Mouse (Mus musculus) duodenum, adult 2 months (tissue): Measurements from ENCODE around the gene Mcrip1. TPM values are rescaled to one million over a fixed set of nuclear protein-coding genes. Genes with fewer than 3 reads are reported as not detected.

Source experiments
- polyA plus RNA-seq: library from polyadenylated mRNA; depleted of rRNA; stranded (reverse); fragments of >200 nt; gene quantifications from 2 replicates; pipeline ENCODE4 v1.2.3, GENCODE M21; 2012; ENCODE audit warnings: low replicate concordance; rRNA removed

Mcrip1 gene
- polyA plus RNA-seq, result 28.4 and 38.6 TPM in 2 replicates

DNA sequence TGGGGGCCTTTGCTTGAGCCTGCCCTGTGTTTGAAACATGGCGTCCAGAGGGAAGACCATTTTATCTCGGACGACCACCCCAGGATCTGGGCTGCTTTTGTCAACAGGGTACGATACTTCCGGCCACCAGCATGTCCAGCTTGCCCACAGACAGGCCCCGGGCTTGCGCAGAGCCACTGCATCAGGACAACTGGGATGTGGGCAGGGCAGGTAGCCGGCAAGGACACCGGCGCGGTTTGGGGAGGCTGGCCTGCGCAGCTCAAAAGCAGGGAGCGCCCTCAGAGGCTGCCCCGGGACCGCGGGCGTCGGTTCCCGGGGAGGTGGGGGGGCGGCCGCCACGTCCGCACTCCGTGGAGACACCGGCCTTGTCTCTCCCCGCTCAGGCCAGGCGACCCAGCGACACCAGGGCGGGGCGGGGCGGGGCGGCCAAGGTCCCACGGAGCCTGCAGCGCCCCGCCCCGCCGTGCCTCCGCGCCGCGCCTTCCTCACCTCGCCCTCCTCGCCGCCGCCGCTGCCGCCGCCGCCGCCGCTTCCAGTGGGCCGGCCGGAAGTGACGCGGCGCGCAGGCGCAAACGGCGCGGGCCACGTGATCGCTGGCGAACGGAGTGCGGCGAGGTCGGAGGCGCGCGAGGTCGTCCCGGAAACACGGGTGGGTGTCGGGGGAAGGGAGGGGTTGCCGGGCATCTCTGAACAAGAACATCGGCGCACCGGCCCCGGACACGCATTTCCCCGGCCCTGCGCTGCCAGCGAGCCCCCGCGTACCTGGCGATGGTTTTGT, at the start of gene Mcrip1:
TSS of gene Mcrip1 (minus strand) at position 560 of the 778 bp plus-strand sequence.

DNA sequence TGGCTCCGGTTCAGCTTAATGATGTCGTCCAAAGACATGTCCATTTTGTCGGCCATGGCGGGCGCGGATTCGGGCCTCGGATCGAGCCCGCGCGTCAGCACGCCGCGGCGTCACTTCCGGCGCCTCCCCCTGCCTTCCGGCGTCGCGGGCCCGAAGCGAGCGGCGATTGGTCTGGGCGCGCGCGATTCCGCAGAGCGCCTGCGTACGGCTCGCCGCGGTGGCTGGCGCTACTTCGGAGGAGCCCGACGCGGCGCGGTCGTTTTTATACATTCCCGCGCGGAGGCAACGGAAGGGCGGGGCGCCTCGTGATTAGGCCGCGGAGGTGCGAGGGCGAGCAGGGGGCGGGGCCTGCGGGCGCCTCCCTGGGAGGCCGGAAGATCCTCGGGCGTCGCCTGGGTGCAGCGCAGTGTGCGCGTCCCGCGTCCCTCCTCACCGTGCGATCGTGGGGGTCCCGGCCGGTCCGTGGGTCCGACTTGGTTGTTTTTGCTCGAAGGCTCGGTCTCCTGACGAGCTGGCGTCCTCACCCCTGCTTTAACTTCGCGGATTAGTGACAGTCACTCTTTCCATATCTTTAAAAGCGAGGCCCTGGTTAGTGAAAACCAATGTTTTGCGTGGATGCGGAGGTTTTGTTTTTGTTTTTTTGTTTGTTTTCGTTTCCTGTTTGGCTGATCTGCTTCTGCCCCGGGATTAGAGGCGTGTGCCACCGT, 48.9 kb upstream of the Mcrip1 start, which contains the start of the genes Alyref and Anapc11:
TSS of gene Alyref (minus strand) at position 83 of the 707 bp plus-strand sequence.
TSS of gene Anapc11 (plus strand) at position 139 of the 707 bp plus-strand sequence.

GRCm38 (mm10) chr11:120581490-120582267, 32.2 kb upstream of the Mcrip1 start, which contains the start of gene Arhgdia:
TSS of gene Arhgdia (minus strand) at chr11:120581624.

DNA sequence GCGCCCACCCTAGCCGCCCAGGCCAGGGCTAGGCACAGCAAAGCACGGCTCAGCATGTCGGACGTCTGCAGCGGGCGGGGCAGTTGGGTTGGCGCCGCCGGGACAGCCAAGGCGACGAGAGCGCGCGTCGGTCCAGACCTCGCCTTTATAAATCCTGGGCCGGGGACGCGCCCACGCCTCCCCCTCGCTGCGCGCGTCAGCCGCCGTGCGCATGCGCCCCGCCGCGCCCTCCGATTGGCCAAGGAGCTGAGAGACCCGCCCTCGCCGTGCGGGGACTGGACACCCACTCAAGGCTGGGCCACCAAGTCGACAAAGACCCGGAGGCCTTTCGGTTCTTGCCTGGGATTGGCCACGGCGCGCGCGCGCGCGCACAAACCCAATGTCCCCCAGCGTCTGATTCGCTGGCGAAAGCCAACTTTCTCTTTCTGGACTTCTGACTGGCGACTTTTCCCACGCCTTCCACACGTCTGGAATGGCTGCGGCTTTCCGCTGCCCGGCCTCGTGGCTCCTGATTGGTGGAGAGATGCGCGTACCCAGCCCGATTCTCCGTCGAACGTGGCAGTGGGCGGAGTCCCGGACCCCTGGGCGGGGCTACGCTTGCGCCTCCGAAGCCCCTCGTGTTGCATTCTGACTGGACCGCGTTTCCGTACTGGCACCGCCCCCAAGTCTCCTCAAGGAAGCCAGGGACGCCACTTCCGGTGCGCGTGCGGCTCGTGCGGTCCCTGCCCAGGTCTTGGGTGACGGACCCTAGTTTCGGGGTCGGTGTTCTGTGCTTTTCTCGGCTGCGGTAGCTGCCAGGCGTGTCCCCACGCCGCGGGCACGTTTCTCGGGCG, 23.4 kb upstream of the Mcrip1 start, which contains the start of gene P4hb:
TSS of gene P4hb (minus strand) at position 502 of the 833 bp plus-strand sequence.

GRCm38 (mm10) chr11:120550810-120551440, 1.4 kb upstream of the Mcrip1 start, which contains the start of gene Ppp1r27:
TSS of gene Ppp1r27 (minus strand) at chr11:120551132.

DNA sequence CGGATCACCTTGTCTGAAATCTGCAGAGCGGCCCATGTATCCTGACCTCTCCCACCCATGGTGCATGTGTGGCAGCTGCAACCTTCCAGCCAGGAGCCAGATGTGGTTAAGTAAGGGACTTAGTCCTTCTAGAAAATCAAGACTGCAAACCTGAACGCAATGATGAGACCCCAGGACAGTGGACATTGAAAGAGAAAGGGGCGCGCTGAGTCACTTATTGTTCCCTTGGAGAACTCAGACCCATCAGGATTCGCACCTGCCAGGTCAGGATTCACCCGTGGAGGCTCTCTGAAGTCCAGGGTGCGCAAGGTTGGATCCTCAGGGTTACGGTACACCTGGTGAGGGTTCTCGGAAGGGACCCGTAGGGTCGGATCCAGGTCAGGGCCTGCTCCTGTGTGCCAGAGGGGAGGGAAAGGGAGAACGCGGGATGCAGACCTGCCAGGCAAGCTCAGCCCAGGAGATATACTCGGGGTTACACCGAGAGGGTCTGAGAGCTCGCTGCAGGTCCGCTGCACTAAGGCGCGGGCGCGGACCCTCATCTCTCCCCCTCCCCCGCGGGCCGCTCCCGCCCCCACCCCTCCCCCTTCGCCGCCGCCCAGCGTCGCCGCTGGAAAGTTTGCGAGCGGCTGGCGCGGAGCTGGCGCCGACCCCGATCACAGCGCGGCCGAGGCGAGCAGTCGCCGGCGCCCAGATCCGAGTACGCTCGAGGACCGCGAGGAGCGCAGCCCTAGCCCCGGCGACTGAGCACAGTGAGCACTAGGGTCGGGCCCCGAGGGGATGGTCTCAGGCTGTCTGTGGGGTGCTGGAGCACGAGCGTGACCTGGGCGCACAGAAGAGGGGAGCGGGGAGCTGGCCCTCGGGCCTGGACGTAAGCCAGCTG, 19.2 kb downstream of the Mcrip1 start, which contains the start of gene Gcgr:
TSS of gene Gcgr (plus strand) at position 615 of the 880 bp plus-strand sequence.

Other genes starting within 250 kb of the Mcrip1 start
- gene Actg1, start 201.2 kb downstream of the Mcrip1 start, polyA plus RNA-seq, result 797 and 1,378 TPM in 2 replicates
- 0.12 TPM in 1 of 2 replicates, not detected in the other for gene Fscn2, start 188.2 kb downstream of the Mcrip1 start, polyA plus RNA-seq
- gene Faap100, start 171.0 kb downstream of the Mcrip1 start, polyA plus RNA-seq, result 49.3 and 67.2 TPM in 2 replicates
- 48.8 and 65.0 TPM in 2 replicates for gene Nploc4, start 112.0 kb downstream of the Mcrip1 start, polyA plus RNA-seq
- gene Tspan10, start 107.1 kb downstream of the Mcrip1 start, polyA plus RNA-seq, result 0.11 and 0.41 TPM in 2 replicates
- gene Pde6g, start 96.2 kb downstream of the Mcrip1 start, polyA plus RNA-seq, result 0.27 and 0.28 TPM in 2 replicates
- gene Oxld1, start 91.7 kb downstream of the Mcrip1 start, polyA plus RNA-seq, result 24.0 and 38.7 TPM in 2 replicates
- gene Ccdc137, start 91.6 kb downstream of the Mcrip1 start, polyA plus RNA-seq, result 4.9 and 6.0 TPM in 2 replicates
- gene Arl16, start 82.1 kb downstream of the Mcrip1 start, polyA plus RNA-seq, result 12.1 and 13.4 TPM in 2 replicates
- 161 and 284 TPM in 2 replicates for gene Mrpl12, start 65.1 kb downstream of the Mcrip1 start, polyA plus RNA-seq
- 495 and 586 TPM in 2 replicates for gene Slc25a10, start 57.9 kb downstream of the Mcrip1 start, polyA plus RNA-seq
- 1.7 and 2.5 TPM in 2 replicates for gene Gcgr, start 19.0 kb downstream of the Mcrip1 start, polyA plus RNA-seq
- not detected in 2 replicates for gene Ppp1r27, start 1.4 kb upstream of the Mcrip1 start, polyA plus RNA-seq
- gene P4hb, start 23.5 kb upstream of the Mcrip1 start, polyA plus RNA-seq, result 428 and 758 TPM in 2 replicates
- 773 and 1,267 TPM in 2 replicates for gene Arhgdia, start 31.9 kb upstream of the Mcrip1 start, polyA plus RNA-seq
- gene Alyref, start 48.6 kb upstream of the Mcrip1 start, polyA plus RNA-seq, result 10.3 and 18.4 TPM in 2 replicates
- gene Anapc11, start 48.7 kb upstream of the Mcrip1 start, polyA plus RNA-seq, result 97.9 and 105 TPM in 2 replicates
- gene Npb, start 58.8 kb upstream of the Mcrip1 start, polyA plus RNA-seq, result 2.4 and 8.9 TPM in 2 replicates
- gene Pcyt2, start 68.2 kb upstream of the Mcrip1 start, polyA plus RNA-seq, result 661 and 912 TPM in 2 replicates
- gene Sirt7, start 75.5 kb upstream of the Mcrip1 start, polyA plus RNA-seq, result 89.3 and 105 TPM in 2 replicates
- 29.6 and 39.6 TPM in 2 replicates for gene Mafg, start 83.9 kb upstream of the Mcrip1 start, polyA plus RNA-seq
- 7.4 and 36.8 TPM in 2 replicates for gene Pycr1, start 94.0 kb upstream of the Mcrip1 start, polyA plus RNA-seq
- 0.45 and 0.62 TPM in 2 replicates for gene Myadml2, start 98.4 kb upstream of the Mcrip1 start, polyA plus RNA-seq
- 0.69 and 4.7 TPM in 2 replicates for gene Notum, start 111.4 kb upstream of the Mcrip1 start, polyA plus RNA-seq
- gene Aspscr1, start 123.2 kb upstream of the Mcrip1 start, polyA plus RNA-seq, result 164 and 233 TPM in 2 replicates
- 68.1 and 86.7 TPM in 2 replicates for gene Cenpx, start 164.0 kb upstream of the Mcrip1 start, polyA plus RNA-seq
- gene Lrrc45, start 164.2 kb upstream of the Mcrip1 start, polyA plus RNA-seq, result 19.5 and 23.4 TPM in 2 replicates
- gene Rac3, start 171.7 kb upstream of the Mcrip1 start, polyA plus RNA-seq, result 7.2 and 8.1 TPM in 2 replicates
- 116 and 156 TPM in 2 replicates for gene Dcxr, start 177.6 kb upstream of the Mcrip1 start, polyA plus RNA-seq
- 4.2 and 5.5 TPM in 2 replicates for gene Cbr2, start 182.4 kb upstream of the Mcrip1 start, polyA plus RNA-seq
- 1.4 and 3.2 TPM in 2 replicates for gene Hmga1b, start 213.1 kb upstream of the Mcrip1 start, polyA plus RNA-seq
- 94.9 and 139 TPM in 2 replicates for gene Rfng, start 234.5 kb upstream of the Mcrip1 start, polyA plus RNA-seq
- 82.5 and 85.8 TPM in 2 replicates for gene Gps1, start 234.5 kb upstream of the Mcrip1 start, polyA plus RNA-seq
- gene Dus1l, start 246.7 kb upstream of the Mcrip1 start, polyA plus RNA-seq, result 28.7 and 29.8 TPM in 2 replicates